8 mouse cellular contexts compared by ENCODE assay signal in genomic region chr15:77163336-77163735, GRCm38 (mm10).
DNase-seq lines count a peak whose midpoint lies in the region; ATAC-seq lines count a peak whose summit lies in the region.

No protein-coding gene starts in this region.

- H3K4me3 ChIP-seq in forebrain, embryonic 10.5 days, result no peak overlapping the region
- H3K4me3 ChIP-seq in forebrain, embryonic 13.5 days, result no peak overlapping the region
- no peak overlapping the region for H3K4me3 ChIP-seq in liver, embryonic 16.5 days (ENCODE audit: low read depth, low read length)
- no peak overlapping the region for H3K4me3 ChIP-seq in liver, embryonic 12.5 days
- no peak overlapping the region for H3K4me3 ChIP-seq in midbrain, embryonic 13.5 days (replicated peaks)

- H3K27me3 ChIP-seq in forebrain, embryonic 10.5 days (ENCODE audit: poor library complexity, severe bottlenecking), result no peaks in the 10 kb centered on the region
- no peaks in the 10 kb centered on the region for H3K27me3 ChIP-seq in forebrain, embryonic 13.5 days
- no peaks in the 10 kb centered on the region for H3K27me3 ChIP-seq in liver, embryonic 16.5 days (ENCODE audit: control insufficient read depth, insufficient read depth, low read depth, low read length)
- H3K27me3 ChIP-seq in liver, embryonic 12.5 days (replicated peaks), result no peaks in the 10 kb centered on the region
- H3K27me3 ChIP-seq in midbrain, embryonic 13.5 days, result no peaks in the 10 kb centered on the region

- no peaks in the 10 kb centered on the region for H3K36me3 ChIP-seq in forebrain, embryonic 10.5 days (replicated peaks)
- H3K36me3 ChIP-seq in forebrain, embryonic 13.5 days (ENCODE audit: poor library complexity, severe bottlenecking), result no peaks in the 10 kb centered on the region
- H3K36me3 ChIP-seq in liver, embryonic 16.5 days (ENCODE audit: control insufficient read depth, insufficient read depth), result no peaks in the 10 kb centered on the region
- no peaks in the 10 kb centered on the region for H3K36me3 ChIP-seq in liver, embryonic 12.5 days
- no peaks in the 10 kb centered on the region for H3K36me3 ChIP-seq in midbrain, embryonic 13.5 days

- H3K4me1 ChIP-seq in forebrain, embryonic 10.5 days, result peaks cover 40% of the 10 kb centered on the region
- peaks cover 16% of the 10 kb centered on the region for H3K4me1 ChIP-seq in forebrain, embryonic 13.5 days
- no peaks in the 10 kb centered on the region; the same call in none of the 2 replicates for H3K4me1 ChIP-seq in liver, embryonic 16.5 days (ENCODE audit: control insufficient read depth, low read depth, low read length)
- H3K4me1 ChIP-seq in liver, embryonic 12.5 days, result peaks cover 16% of the 10 kb centered on the region; the same call in 1 of the 2 replicates
- H3K4me1 ChIP-seq in midbrain, embryonic 13.5 days (replicated peaks), result peaks cover 21% of the 10 kb centered on the region

- 38% methylated on average over 6 of the region's 6 CpGs for WGBS in forebrain, embryonic 10.5 days
- WGBS in forebrain, embryonic 13.5 days, result 23% methylated on average over 6 of the region's 6 CpGs
- WGBS in liver, embryonic 16.5 days (ENCODE audit: insufficient replicate concordance), result 15% methylated on average over 6 of the region's 6 CpGs
- WGBS in liver, embryonic 12.5 days (ENCODE audit: insufficient replicate concordance), result 34% methylated on average over 6 of the region's 6 CpGs
- 18% methylated on average over 6 of the region's 6 CpGs for WGBS in midbrain, embryonic 13.5 days

- 0 out of 2 replicates have a peak overlapping the region, but pooled peaks have one; percentile 41 for H3K27ac ChIP-seq in forebrain, embryonic 10.5 days
- no peak overlapping the region for H3K27ac ChIP-seq in forebrain, embryonic 13.5 days
- no peak overlapping the region; the same call in 1 of the 2 replicates for H3K27ac ChIP-seq in liver, embryonic 16.5 days (ENCODE audit: low read length)
- no peak overlapping the region for H3K27ac ChIP-seq in liver, embryonic 12.5 days
- H3K27ac ChIP-seq in midbrain, embryonic 13.5 days, result peak overlapping the region; percentile 19; the same call in 1 of the 2 replicates

- DNase-seq in forebrain, embryonic 10.5 days (ENCODE audit: extremely low spot score, low spot score), result no peak
- peak; percentile 37 for DNase-seq in gastrocnemius, postnatal 10 days
- no peak for DNase-seq in adrenal gland, postnatal 4 days (ENCODE audit: low spot score in 2 of 2)

- no peak for ATAC-seq in forebrain, embryonic 13.5 days
- peak; percentile 35; the same call in 1 of the 2 replicates for ATAC-seq in liver, embryonic 16.5 days (ENCODE audit: low read depth)
- ATAC-seq in liver, embryonic 12.5 days, result no peak
- ATAC-seq in midbrain, embryonic 13.5 days, result 0 out of 2 replicates have a peak, but pooled peaks have one; percentile 9
- no peak for ATAC-seq in erythroblast, adult 5-6 weeks (replicated peaks; ENCODE audit: low FRiP score, poor library complexity, severe bottlenecking)

- H3K4me2 ChIP-seq in forebrain, embryonic 13.5 days, result no peak overlapping the region
- H3K4me2 ChIP-seq in liver, embryonic 16.5 days (ENCODE audit: low read depth, low read length), result no peak overlapping the region
- H3K4me2 ChIP-seq in liver, embryonic 12.5 days, result no peak overlapping the region
- no peak overlapping the region for H3K4me2 ChIP-seq in midbrain, embryonic 13.5 days (replicated peaks)

- no peak overlapping the region for H3K9ac ChIP-seq in forebrain, embryonic 13.5 days
- no peak overlapping the region for H3K9ac ChIP-seq in liver, embryonic 16.5 days (ENCODE audit: low read depth, low read length)
- no peak overlapping the region for H3K9ac ChIP-seq in liver, embryonic 12.5 days
- 0 out of 2 replicates have a peak overlapping the region, but pooled peaks have one; percentile 14 for H3K9ac ChIP-seq in midbrain, embryonic 13.5 days (replicated peaks)

- no peaks in the 10 kb centered on the region for H3K9me3 ChIP-seq in forebrain, embryonic 10.5 days
- no peaks in the 10 kb centered on the region for H3K9me3 ChIP-seq in forebrain, embryonic 13.5 days (replicated peaks)
- no peaks in the 10 kb centered on the region for H3K9me3 ChIP-seq in liver, embryonic 16.5 days (replicated peaks; ENCODE audit: control insufficient read depth, low read length)
- H3K9me3 ChIP-seq in liver, embryonic 12.5 days (replicated peaks), result no peaks in the 10 kb centered on the region
- no peaks in the 10 kb centered on the region for H3K9me3 ChIP-seq in midbrain, embryonic 13.5 days

Comparison
In these comparisons a context has a peak if more than half of its experiments do, and no peak if none do; other contexts are left out.
1. H3K27ac ChIP-seq: peak in forebrain, embryonic 10.5 days (single experiment) and midbrain, embryonic 13.5 days (single experiment); none in forebrain, embryonic 13.5 days (single experiment), liver, embryonic 16.5 days (single experiment) and liver, embryonic 12.5 days (single experiment).
2. ATAC-seq: peak in liver, embryonic 16.5 days (single experiment) and midbrain, embryonic 13.5 days (single experiment); none in forebrain, embryonic 13.5 days (single experiment), liver, embryonic 12.5 days (single experiment) and erythroblast, adult 5-6 weeks (single experiment).